Mouse (Mus musculus): Measurements from ENCODE around the gene Ngef.

The Ngef gene

GRCm38 (mm10) chr1:87565760-87566159 lies 7.9 kb downstream of the Ngef start:
- no peak for DNase-seq (ENCODE audit: low spot score)

- no peak for DNase-seq (ENCODE audit: low spot score)
These were observed 10.7 kb downstream of the Ngef start for GRCm38 (mm10) chr1:87562967-87563366.

DNA sequence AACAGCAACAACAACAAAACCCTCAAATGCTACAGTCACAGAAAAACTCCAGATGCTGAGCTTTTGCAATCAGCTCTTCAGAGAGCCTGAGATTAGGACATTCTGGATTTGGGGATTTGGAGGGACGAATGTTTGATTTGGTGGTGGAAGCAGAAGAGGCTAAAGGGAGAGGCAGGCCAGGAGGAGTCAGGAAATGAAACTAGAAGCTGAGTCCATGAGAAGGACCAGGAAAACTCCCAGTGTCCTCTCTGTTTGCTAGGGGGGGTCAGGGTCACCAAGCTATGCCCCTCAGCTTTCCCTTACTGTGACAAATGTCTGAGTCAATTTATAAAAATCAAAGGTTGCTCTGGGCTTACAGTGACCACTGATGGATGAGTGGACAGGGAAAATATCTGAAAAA lies 20.1 kb downstream of the Ngef start:
- no peak for DNase-seq (ENCODE audit: low spot score)

DNA sequence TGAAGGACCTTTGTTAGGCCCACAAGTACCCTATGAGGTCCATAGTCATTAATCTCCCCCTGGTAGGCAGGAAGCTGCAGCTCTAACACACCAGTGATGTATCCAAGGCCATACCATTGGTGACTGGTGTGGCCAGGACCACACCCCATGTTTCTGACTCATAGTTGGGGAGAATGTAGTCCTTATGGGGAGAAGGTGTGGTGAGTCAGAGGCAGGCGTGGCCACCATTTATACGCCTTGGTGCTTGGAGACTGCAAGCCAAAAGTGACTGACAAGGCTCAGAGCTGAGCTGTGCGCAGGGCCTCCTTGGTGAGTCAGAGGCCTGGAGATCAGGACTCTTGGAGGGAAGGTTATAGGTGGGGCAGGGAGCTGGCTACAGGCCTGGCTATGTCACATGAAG lies 22.7 kb downstream of the Ngef start:
- no peak for DNase-seq (ENCODE audit: low spot score)

GRCm38 (mm10) chr1:87541614-87542013 lies 32.1 kb downstream of the Ngef start:
- DNase-seq (ENCODE audit: low spot score) = peak; percentile 50

GRCm38 (mm10) chr1:87537008-87537407 lies 36.7 kb downstream of the Ngef start:
- peak; percentile 39 for DNase-seq (ENCODE audit: low spot score)

DNA sequence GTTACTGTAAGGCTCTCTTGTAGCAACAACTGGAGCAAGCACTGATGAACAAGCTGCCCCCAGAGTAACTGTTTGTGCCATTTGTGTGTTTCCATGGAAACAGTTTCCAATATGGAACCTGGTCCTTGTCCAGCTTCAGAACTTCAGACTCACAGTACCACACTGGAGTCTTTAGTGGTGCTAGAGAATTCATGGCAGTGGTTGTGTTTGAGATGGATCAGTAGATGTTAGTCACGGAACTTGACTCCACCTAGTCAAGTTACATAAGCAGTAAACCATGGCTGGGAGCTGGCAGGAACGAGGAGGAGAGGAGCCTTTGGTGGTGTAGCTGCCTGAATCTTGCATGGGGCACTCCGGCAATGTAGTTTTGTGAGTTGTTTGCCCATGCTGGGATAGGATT lies 39.6 kb downstream of the Ngef start:
- no peak for DNase-seq (ENCODE audit: low spot score)

- DNase-seq (ENCODE audit: low spot score) = no peak
These were observed 41.3 kb downstream of the Ngef start for GRCm38 (mm10) chr1:87532346-87532745.

- DNase-seq (ENCODE audit: low spot score) = no peak
These were observed 46.5 kb downstream of the Ngef start for GRCm38 (mm10) chr1:87527191-87527590.

- DNase-seq (ENCODE audit: low spot score) = no peak
These were observed 48.6 kb downstream of the Ngef start for GRCm38 (mm10) chr1:87525041-87525440.

DNA sequence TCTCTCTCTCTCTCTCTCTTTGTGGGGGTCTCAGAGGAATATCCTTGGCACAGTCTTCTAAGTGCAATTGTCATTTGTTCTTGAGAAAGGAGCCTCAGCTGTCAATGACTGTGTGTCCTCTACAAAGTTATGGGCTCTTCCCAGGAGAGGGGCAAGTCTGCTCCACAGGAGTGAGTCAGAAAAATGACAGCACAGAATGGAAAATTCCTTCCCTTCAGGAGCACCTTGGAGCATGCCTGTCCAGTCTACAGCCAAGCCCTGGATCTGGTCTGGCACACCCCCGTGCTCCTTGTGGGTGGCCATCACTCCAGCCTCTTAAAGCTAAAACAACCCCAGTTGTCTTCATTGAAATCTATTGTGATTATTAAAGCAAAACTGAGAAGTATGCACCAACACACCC lies 52.1 kb downstream of the Ngef start:
- DNase-seq (ENCODE audit: low spot score) = no peak

GRCm38 (mm10) chr1:87520467-87520866 lies 53.2 kb downstream of the Ngef start:
- DNase-seq (ENCODE audit: low spot score) = no peak

DNA sequence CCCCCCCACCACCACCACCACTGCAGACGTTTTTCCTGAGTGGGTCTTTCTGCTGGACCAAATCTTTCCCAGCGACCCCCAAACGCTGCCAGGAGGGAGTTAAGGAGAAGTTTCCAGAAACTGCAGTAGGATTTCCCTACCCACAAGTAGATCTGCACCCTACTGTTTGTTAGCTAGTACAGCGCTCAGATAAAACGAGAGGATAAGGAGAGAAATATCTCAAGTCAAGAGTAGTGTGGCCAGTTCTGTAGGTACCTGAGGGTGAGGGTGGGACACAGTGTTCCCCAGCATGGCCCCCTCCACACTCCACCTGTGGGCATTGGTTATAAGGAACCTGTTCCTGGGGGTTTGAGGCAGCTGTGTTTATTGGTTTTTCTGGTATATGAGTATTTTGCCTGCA lies 62.8 kb downstream of the Ngef start:
- DNase-seq (ENCODE audit: low spot score) = no peak

- DNase-seq (ENCODE audit: low spot score) = no peak
These were observed 63.4 kb downstream of the Ngef start for GRCm38 (mm10) chr1:87510166-87510691.

DNA sequence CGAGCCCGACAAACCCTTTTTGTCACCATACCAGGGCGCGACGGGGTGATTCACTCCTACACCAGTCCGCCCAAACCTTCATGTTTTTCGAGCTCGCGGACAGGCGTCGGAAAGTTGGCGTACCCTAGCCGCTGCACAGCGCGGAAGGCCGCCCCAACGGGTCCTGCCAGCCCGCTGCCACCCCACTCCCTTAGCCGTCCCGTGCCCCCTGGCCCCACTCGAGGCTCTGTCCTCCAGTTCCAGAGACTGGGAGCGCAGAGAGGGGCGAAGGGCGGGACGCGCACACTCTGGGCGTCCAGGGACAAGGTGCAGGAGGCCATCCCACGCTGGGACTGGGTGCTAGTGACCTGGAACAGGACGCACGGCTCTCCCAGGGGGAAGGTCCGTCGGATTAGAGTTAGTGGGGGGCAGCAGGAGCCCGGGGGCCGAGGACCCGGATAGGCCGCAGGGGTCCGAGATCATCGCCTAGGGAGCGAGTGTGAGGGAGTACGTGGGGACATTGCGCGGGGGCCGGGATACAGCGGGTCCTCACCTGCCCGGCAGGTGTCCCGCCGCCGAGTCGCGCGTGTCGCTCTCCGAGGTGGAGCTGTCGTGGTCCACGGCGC lies 64.0 kb downstream of the Ngef start, which contains the start of gene Neu2:
Gene Neu2 (plus strand): TSS at position 329 of the 605 bp plus-strand sequence.
- DNase-seq (ENCODE audit: low spot score) = no peak

DNA sequence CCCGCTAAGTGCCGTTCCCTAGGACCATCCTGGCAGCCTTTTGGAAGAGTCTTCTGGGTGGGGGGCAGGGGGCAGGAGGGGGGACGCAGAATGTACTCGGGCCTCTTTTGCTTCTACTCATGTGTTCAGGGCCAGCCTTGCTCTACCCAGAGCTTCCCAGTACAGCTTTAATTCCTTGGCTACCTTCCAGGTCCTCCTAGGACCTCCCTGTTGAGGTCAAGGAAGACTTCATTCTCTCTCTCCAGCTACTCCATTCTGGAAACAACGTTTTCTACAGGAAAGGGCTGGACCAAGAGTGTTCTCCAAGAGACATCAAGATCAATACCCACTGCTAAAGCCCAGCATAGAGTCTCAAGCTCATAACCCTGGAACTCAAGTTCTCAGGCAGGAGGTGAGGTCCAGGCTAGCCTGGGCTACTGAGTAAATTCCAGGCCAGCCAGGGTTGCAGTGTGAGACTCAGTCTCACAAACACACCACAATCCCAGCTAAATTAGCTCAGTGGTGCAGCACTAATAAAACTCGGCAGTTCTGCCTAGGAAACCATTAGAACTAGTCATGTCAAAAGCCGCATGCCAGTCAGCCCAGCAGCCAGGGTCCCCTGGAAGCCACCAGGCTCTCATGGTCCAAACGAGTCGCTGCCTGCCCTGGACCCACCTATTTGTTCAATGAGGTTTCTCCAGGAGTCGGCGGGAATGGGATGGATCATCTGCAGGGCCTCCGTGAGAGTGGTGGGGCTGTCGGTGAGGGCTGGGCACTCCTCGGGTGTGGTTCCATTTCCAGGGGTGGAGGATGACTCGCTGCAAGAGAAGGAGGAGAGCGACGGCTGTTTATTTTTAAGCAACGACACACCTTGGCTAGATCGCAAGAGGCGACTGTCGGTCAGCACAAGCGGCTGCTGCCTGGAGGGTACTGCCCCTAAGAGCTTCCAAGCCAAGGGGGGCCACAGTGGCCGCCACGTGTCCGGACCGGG lies 64.8 kb downstream of the Ngef start:
- DNase-seq (ENCODE audit: low spot score) = no peak

DNA sequence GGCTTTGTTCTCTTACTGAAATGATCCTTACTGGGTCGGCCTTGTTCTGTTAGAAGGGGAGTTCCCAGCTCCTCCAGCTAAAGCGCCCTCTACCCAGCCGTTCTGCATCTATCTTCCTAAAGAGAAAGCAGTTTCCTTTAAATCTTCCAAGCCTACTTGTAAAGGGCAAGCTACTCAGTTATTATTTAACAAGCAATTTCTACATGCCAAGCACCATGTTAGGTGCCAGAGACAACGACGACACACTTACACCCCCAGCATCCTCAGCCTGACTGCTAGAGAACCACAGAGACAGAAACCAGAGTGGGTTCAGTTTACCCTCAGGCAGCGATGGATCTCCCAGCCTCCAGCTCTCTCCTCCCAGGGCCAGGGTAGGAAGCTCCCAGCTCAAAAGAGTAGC lies 65.8 kb downstream of the Ngef start:
- DNase-seq (ENCODE audit: low spot score) = no peak

- no peak for DNase-seq (ENCODE audit: low spot score)
These were observed 68.1 kb downstream of the Ngef start for GRCm38 (mm10) chr1:87505524-87505923.

DNA sequence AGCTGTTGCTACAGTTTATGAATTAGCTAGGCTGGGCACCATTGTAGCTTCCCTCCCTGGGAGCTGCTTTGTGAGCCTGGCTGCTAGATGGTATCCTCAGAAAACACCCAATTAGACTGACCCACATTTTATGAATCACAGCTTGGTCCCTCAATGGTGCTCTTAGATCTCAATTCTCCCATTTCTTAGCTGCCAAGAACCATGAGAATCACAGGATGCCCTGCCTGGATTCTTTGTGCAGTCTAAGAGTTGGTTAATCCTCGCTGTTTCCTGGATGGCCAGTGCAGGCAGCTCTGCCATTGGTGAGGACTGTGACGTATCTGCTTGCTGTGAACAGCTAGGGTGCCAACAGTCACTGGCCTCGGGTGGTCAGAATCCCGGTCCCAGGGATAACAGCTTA lies 80.1 kb downstream of the Ngef start:
- no peak for DNase-seq (ENCODE audit: low spot score)

DNA sequence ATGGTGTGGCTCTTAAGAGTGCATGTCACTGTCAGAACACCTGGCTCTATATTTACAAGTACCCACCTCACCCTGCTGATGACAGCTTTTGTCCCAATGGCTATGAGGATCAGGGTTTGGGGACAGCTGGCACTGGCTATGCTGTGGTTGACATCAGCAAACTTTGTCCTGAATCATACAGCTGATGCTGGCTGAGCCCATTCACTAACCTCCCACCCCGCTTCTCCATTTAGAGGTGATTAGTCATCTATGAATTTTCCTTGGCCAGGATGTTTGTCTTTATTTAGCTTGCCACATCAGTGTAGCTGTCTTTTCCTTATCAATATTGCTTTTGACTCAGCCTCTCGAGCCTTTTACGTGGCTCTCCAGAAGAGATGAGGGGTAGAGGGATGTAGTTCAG lies 81.4 kb downstream of the Ngef start:
- no peak for DNase-seq (ENCODE audit: low spot score)

DNA sequence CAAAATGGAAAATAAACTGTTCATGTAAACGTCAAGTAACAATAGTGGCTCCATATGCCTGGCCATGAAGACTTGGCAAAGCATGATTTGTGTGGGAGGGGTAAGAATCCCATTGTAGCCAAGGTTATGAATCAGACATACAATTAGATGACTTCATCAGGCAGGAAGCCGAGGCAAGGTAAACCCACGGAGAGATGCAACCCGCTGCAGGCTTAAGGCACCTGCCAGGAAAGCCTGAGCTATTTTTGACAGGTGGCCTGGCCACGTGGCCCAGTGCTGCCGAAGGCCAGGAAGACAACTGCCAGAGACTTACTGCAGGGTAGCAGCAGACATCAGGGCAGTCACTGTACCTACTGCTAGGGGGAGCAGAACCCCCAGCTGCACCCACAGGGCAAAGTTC lies 87.3 kb downstream of the Ngef start:
- peak; percentile 78 for DNase-seq (ENCODE audit: low spot score)

- no peak for DNase-seq (ENCODE audit: low spot score)
These were observed 91.1 kb downstream of the Ngef start for GRCm38 (mm10) chr1:87482546-87482945.

All from left cerebral cortex, adult 11 months (tissue).